Mouse (Mus musculus): ENCODE measurements around the gene Rnf38.

GRCm38 (mm10) chr4:44112741-44113140 lies 120.8 kb downstream of the Rnf38 start:
- TF ChIP-seq GATA2 (IDR thresholded peaks at IDR 0.05; ENCODE audit: borderline replicate concordance, low read depth, low read length), result no peak
- no peak for TF ChIP-seq CTCF (IDR thresholded peaks at IDR 0.05; ENCODE audit: low read depth, low read length)
- TF ChIP-seq GATA1 (IDR thresholded peaks at IDR 0.05; ENCODE audit: borderline replicate concordance, low read length), result no peak
